Mouse (Mus musculus): ENCODE data around the gene Csrnp3.

GRCm38 (mm10) chr2:65998747-65999146 is 153.2 kb downstream of the Csrnp3 start:
- TF ChIP-seq POLR2A (IDR thresholded peaks at IDR 0.05; ENCODE audit: low read depth, low read length), result no peak
- no peak for TF ChIP-seq CTCF (IDR thresholded peaks at IDR 0.05; ENCODE audit: extremely low read depth, insufficient read depth, insufficient read length, insufficient replicate concordance)

Measured in spleen, adult 2 months (tissue).